Mouse (Mus musculus) WW6 (cell line): Measurements from ENCODE around the gene Cog2.

ENCODE experiments used
- DNase-seq: peaks from one replicate; pipeline ENCODE4 v3.0.0-alpha.2; 2013; ENCODE audit warnings: low read depth, low spot score

Cog2 gene

GRCm38 (mm10) chr8:124520249-124521080, at the start of gene Cog2:
Gene Cog2 (plus strand): TSS chr8:124520767.
- DNase-seq: peak; percentile 90

- DNase-seq: no peak
Measured at GRCm38 (mm10) chr8:124475690-124476089, 44.9 kb upstream of the Cog2 start.

- DNase-seq: no peak
Measured at GRCm38 (mm10) chr8:124476701-124477100, 43.9 kb upstream of the Cog2 start.

GRCm38 (mm10) chr8:124479251-124479650, 41.3 kb upstream of the Cog2 start:
- no peak for DNase-seq

- no peak for DNase-seq
Measured at GRCm38 (mm10) chr8:124480321-124480720, 40.2 kb upstream of the Cog2 start.

- no peak for DNase-seq
Measured at GRCm38 (mm10) chr8:124482790-124483189, 37.8 kb upstream of the Cog2 start.

GRCm38 (mm10) chr8:124483356-124484115, 37.0 kb upstream of the Cog2 start:
- peak; percentile 46 for DNase-seq

- no peak for DNase-seq
Measured at GRCm38 (mm10) chr8:124489311-124489710, 31.3 kb upstream of the Cog2 start.

GRCm38 (mm10) chr8:124489786-124490185, 30.8 kb upstream of the Cog2 start:
- DNase-seq: no peak

GRCm38 (mm10) chr8:124494397-124494796, 26.2 kb upstream of the Cog2 start:
- no peak for DNase-seq

GRCm38 (mm10) chr8:124494955-124495354, 25.6 kb upstream of the Cog2 start:
- no peak for DNase-seq

- DNase-seq: no peak
Measured at GRCm38 (mm10) chr8:124495676-124496075, 24.9 kb upstream of the Cog2 start.

GRCm38 (mm10) chr8:124496266-124496665, 24.3 kb upstream of the Cog2 start:
- DNase-seq: no peak

GRCm38 (mm10) chr8:124496871-124497270, 23.7 kb upstream of the Cog2 start:
- no peak for DNase-seq

GRCm38 (mm10) chr8:124498398-124498797, 22.2 kb upstream of the Cog2 start:
- no peak for DNase-seq

- DNase-seq: no peak
Measured at GRCm38 (mm10) chr8:124499236-124499937, 21.2 kb upstream of the Cog2 start.

GRCm38 (mm10) chr8:124499938-124500239, 20.7 kb upstream of the Cog2 start:
- no peak for DNase-seq

GRCm38 (mm10) chr8:124505626-124506025, 14.9 kb upstream of the Cog2 start:
- DNase-seq: no peak

- DNase-seq: no peak
Measured at GRCm38 (mm10) chr8:124507572-124508320, 12.8 kb upstream of the Cog2 start.

GRCm38 (mm10) chr8:124508321-124508695, 12.3 kb upstream of the Cog2 start:
- DNase-seq: no peak

- no peak for DNase-seq
Measured at GRCm38 (mm10) chr8:124509156-124509555, 11.4 kb upstream of the Cog2 start.

GRCm38 (mm10) chr8:124516039-124516438, 4.5 kb upstream of the Cog2 start:
- DNase-seq: no peak
